Mouse (Mus musculus) frontal cortex, adult (tissue): ENCODE data around the gene Ldb2.

Experiments
- ATAC-seq: cut with Nextera tagmentation; 2 replicates; pipeline ENCODE4 v1.9.2; 2017; ENCODE audit warnings: mild to moderate bottlenecking, moderate library complexity, mixed read lengths; ENCODE audit not compliant: low TSS enrichment

The Ldb2 gene

GRCm38 (mm10) chr5:44548468-44548867 lies 251.0 kb downstream of the Ldb2 start:
- ATAC-seq, result no peak

- ATAC-seq, result no peak
Observed at GRCm38 (mm10) chr5:44543472-44544132, 255.9 kb downstream of the Ldb2 start.

- ATAC-seq, result no peak
Observed at GRCm38 (mm10) chr5:44541748-44542147, 257.7 kb downstream of the Ldb2 start.

- ATAC-seq, result no peak
Observed at GRCm38 (mm10) chr5:44538687-44539086, 260.8 kb downstream of the Ldb2 start.

- peak; percentile 72 for ATAC-seq
Observed at GRCm38 (mm10) chr5:44538000-44538395, 261.5 kb downstream of the Ldb2 start.

- ATAC-seq, result no peak
Observed at GRCm38 (mm10) chr5:44537316-44537999, 262.0 kb downstream of the Ldb2 start.

GRCm38 (mm10) chr5:44529466-44529865 lies 270.0 kb downstream of the Ldb2 start:
- no peak for ATAC-seq

GRCm38 (mm10) chr5:44529001-44529400 lies 270.5 kb downstream of the Ldb2 start:
- ATAC-seq, result no peak

GRCm38 (mm10) chr5:44505221-44505620 lies 294.3 kb downstream of the Ldb2 start:
- ATAC-seq, result peak; percentile 41; the same call in 1 of the 2 replicates

- ATAC-seq, result no peak
Observed at GRCm38 (mm10) chr5:44504786-44505185, 294.7 kb downstream of the Ldb2 start.

GRCm38 (mm10) chr5:44498229-44498628 lies 301.3 kb downstream of the Ldb2 start:
- peak; percentile 97 for ATAC-seq

- ATAC-seq, result no peak
Observed at GRCm38 (mm10) chr5:44496854-44497253, 302.6 kb downstream of the Ldb2 start.

GRCm38 (mm10) chr5:44495092-44495491 lies 304.4 kb downstream of the Ldb2 start:
- no peak for ATAC-seq

GRCm38 (mm10) chr5:44494133-44494532 lies 305.3 kb downstream of the Ldb2 start:
- no peak for ATAC-seq

GRCm38 (mm10) chr5:44491526-44491925 lies 308.0 kb downstream of the Ldb2 start:
- ATAC-seq, result no peak

- no peak for ATAC-seq
Observed at GRCm38 (mm10) chr5:44490462-44490861, 309.0 kb downstream of the Ldb2 start.

- ATAC-seq, result peak; percentile 99
Observed at GRCm38 (mm10) chr5:44483426-44484106, 315.9 kb downstream of the Ldb2 start.

GRCm38 (mm10) chr5:44481406-44481805 lies 318.1 kb downstream of the Ldb2 start:
- ATAC-seq, result no peak

GRCm38 (mm10) chr5:44476356-44476755 lies 323.1 kb downstream of the Ldb2 start:
- ATAC-seq, result no peak

- ATAC-seq, result no peak
Observed at GRCm38 (mm10) chr5:44475543-44475942, 323.9 kb downstream of the Ldb2 start.

GRCm38 (mm10) chr5:44473857-44474762 lies 325.4 kb downstream of the Ldb2 start:
- no peak for ATAC-seq

- ATAC-seq, result peak; percentile 81
Observed at GRCm38 (mm10) chr5:44465238-44465637, 334.2 kb downstream of the Ldb2 start.
